Mouse (Mus musculus) myocyte (in vitro differentiated cells): ENCODE data around the gene Rassf2. TPM values are rescaled to one million over a fixed set of nuclear protein-coding genes. Genes with fewer than 3 reads are reported as not detected.
A peak's percentile ranks its signal among the peaks of the same experiment; 100 is the strongest.

ENCODE experiments used
- H3K27me3 ChIP-seq: one replicate; pipeline ENCODE4 v1.6.1; 2011; ENCODE audit not compliant: control insufficient read depth, insufficient read depth, insufficient read length
- H3K36me3 ChIP-seq: one replicate; pipeline ENCODE4 v1.6.1; 2011; ENCODE audit not compliant: control insufficient read depth, insufficient read depth
- H3K4me2 ChIP-seq: one replicate; pipeline ENCODE4 v1.6.1; 2011; ENCODE audit warnings: low read depth, control low read depth
- H3K4me3 ChIP-seq: one replicate; pipeline ENCODE4 v1.5.1; 2011; ENCODE audit warnings: mild to moderate bottlenecking, control low read depth, moderate library complexity
- H3K79me2 ChIP-seq: one replicate; pipeline ENCODE4 v1.6.1; 2011; ENCODE audit not compliant: control insufficient read depth, insufficient read depth
- H3ac ChIP-seq: one replicate; pipeline ENCODE4 v1.6.1; 2011; ENCODE audit not compliant: control insufficient read depth, insufficient read length
- CEBPB ChIP-seq: IDR thresholded peaks from 2 replicates; pipeline ENCODE4 v1.6.1; 2011; ENCODE audit warnings: mild to moderate bottlenecking, moderate library complexity; ENCODE audit not compliant: poor library complexity, insufficient read depth, severe bottlenecking
- E2F4 ChIP-seq: IDR thresholded peaks from one replicate; pipeline ENCODE4 v1.6.1; 2011; ENCODE audit warnings: mild to moderate bottlenecking, control low read depth, moderate library complexity; ENCODE audit not compliant: insufficient read depth
- MAX ChIP-seq: IDR thresholded peaks from one replicate; pipeline ENCODE4 v1.6.1; 2011; ENCODE audit warnings: low read depth, mild to moderate bottlenecking, control low read depth
- MYOD1 ChIP-seq, 3 experiments: IDR thresholded peaks; one replicate each; pipeline ENCODE4 v1.6.1; 2011; ENCODE audit warnings: control low read depth in 2 of 3, low read depth in 2 of 3, mild to moderate bottlenecking in 2 of 3, moderate library complexity in 1 of 3; ENCODE audit not compliant: insufficient read length in 2 of 3, control insufficient read depth in 1 of 3
- MYOG ChIP-seq, 3 experiments: IDR thresholded peaks; one replicate each; pipeline ENCODE4 v1.6.1; 2011; ENCODE audit warnings: control low read depth in 2 of 3, low read depth in 2 of 3, mild to moderate bottlenecking in 2 of 3; ENCODE audit not compliant: insufficient read length in 2 of 3, control insufficient read depth in 1 of 3, insufficient read depth in 1 of 3
- POLR2A ChIP-seq: IDR thresholded peaks from one replicate; pipeline ENCODE4 v1.6.1; 2011; ENCODE audit warnings: low read depth, mild to moderate bottlenecking, control low read depth, moderate library complexity; ENCODE audit not compliant: insufficient read length
- POLR2AphosphoS2 ChIP-seq: IDR thresholded peaks from one replicate; pipeline ENCODE4 v1.6.1; 2011; ENCODE audit warnings: low read depth, control low read depth; ENCODE audit not compliant: insufficient read length
- REST ChIP-seq: IDR thresholded peaks from one replicate; pipeline ENCODE4 v1.6.1; 2011; ENCODE audit warnings: mild to moderate bottlenecking, control low read depth, moderate library complexity; ENCODE audit not compliant: insufficient read depth, insufficient read length
- SRF ChIP-seq: IDR thresholded peaks from one replicate; pipeline ENCODE4 v1.6.1; 2011; ENCODE audit warnings: low read depth; ENCODE audit not compliant: control insufficient read depth, insufficient read length
- TCF12 ChIP-seq: IDR thresholded peaks from one replicate; pipeline ENCODE4 v1.6.1; 2011; ENCODE audit warnings: mild to moderate bottlenecking, control low read depth; ENCODE audit not compliant: poor library complexity, insufficient read depth, severe bottlenecking
- TCF3 ChIP-seq: IDR thresholded peaks from one replicate; pipeline ENCODE4 v1.6.1; 2011; ENCODE audit warnings: low read depth, control low read depth; ENCODE audit not compliant: insufficient read length
- USF1 ChIP-seq: IDR thresholded peaks from one replicate; pipeline ENCODE4 v1.6.1; 2011; ENCODE audit warnings: low read depth, mild to moderate bottlenecking, control low read depth, moderate library complexity
- polyA plus RNA-seq: library from polyadenylated mRNA; unstranded; fragments of >200 nt; fragmentation: generic; extraction: Trizol; gene quantifications from one replicate; pipeline ENCODE4 v1.2.1, GENCODE M21; 2012; ENCODE audit warnings: missing spikeins

Gene Rassf2
- polyA plus RNA-seq, 1 experiment = 8.4 TPM

GRCm38 (mm10) chr2:132021616-132022015 is 8.4 kb downstream of the Rassf2 start:
- Histone ChIP-seq H3ac (no peak overlapping the region), H3K4me3 (no peak overlapping the region), H3K4me2 (no peak overlapping the region), H3K36me3 (no peaks in the 10 kb centered on the region), H3K27me3 (no peaks in the 10 kb centered on the region), H3K79me2 (no peaks in the 10 kb centered on the region)
- TF ChIP-seq TCF12 (no peak), SRF (no peak), MYOD1 (IDR thresholded peaks at IDR 0.05; ENCODE audit: control insufficient read depth in 1 of 3, insufficient read length in 2 of 3, low read depth in 2 of 3) (no peak), USF1 (no peak), CEBPB (no peak), REST (no peak), MAX (no peak), MYOG (IDR thresholded peaks at IDR 0.05; ENCODE audit: control insufficient read depth in 1 of 3, insufficient read depth in 1 of 3, insufficient read length in 2 of 3, low read depth in 2 of 3) (no peak), E2F4 (no peak), POLR2AphosphoS2 (no peak), TCF3 (no peak), POLR2A (no peak)

GRCm38 (mm10) chr2:132020991-132021541 is 9.0 kb downstream of the Rassf2 start:
- Histone ChIP-seq H3K4me3 (no peak overlapping the region), H3K36me3 (no peaks in the 10 kb centered on the region), H3K4me2 (no peak overlapping the region), H3K79me2 (no peaks in the 10 kb centered on the region), H3K27me3 (no peaks in the 10 kb centered on the region), H3ac (no peak overlapping the region)
- no peak for TF ChIP-seq E2F4
- peak; percentile 10 to 80 (median 38) for TF ChIP-seq MYOG (IDR thresholded peaks at IDR 0.05; ENCODE audit: control insufficient read depth in 1 of 3, insufficient read depth in 1 of 3, insufficient read length in 2 of 3, low read depth in 2 of 3)
- TF ChIP-seq CEBPB = no peak
- TF ChIP-seq TCF12 = no peak
- peak in 2 of 3 experiments; percentile 41 to 83 for TF ChIP-seq MYOD1 (IDR thresholded peaks at IDR 0.05; ENCODE audit: control insufficient read depth in 1 of 3, insufficient read length in 2 of 3, low read depth in 2 of 3)

- Histone ChIP-seq H3ac (no peak overlapping the region), H3K36me3 (no peaks in the 10 kb centered on the region), H3K27me3 (no peaks in the 10 kb centered on the region), H3K4me3 (no peak overlapping the region), H3K4me2 (no peak overlapping the region), H3K79me2 (no peaks in the 10 kb centered on the region)
- TF ChIP-seq MAX (no peak), TCF3 (no peak), TCF12 (no peak)
These were observed 9.6 kb downstream of the Rassf2 start for GRCm38 (mm10) chr2:132020420-132020819.

- H3ac ChIP-seq = no peak overlapping the region
- no peaks in the 10 kb centered on the region for H3K79me2 ChIP-seq
- H3K4me2 ChIP-seq = no peak overlapping the region
- H3K27me3 ChIP-seq = no peaks in the 10 kb centered on the region
- TF ChIP-seq E2F4 (no peak), SRF (no peak), MYOG (IDR thresholded peaks at IDR 0.05; ENCODE audit: control insufficient read depth in 1 of 3, insufficient read depth in 1 of 3, insufficient read length in 2 of 3, low read depth in 2 of 3) (no peak), CEBPB (no peak), REST (no peak)
- no peak overlapping the region for H3K4me3 ChIP-seq
- H3K36me3 ChIP-seq = no peaks in the 10 kb centered on the region
These were observed 10.7 kb downstream of the Rassf2 start for GRCm38 (mm10) chr2:132019372-132019811.

- H3K27me3 ChIP-seq = no peaks in the 10 kb centered on the region
- H3ac ChIP-seq = no peak overlapping the region
- no peak overlapping the region for H3K4me3 ChIP-seq
- TF ChIP-seq MYOD1 (IDR thresholded peaks at IDR 0.05; ENCODE audit: control insufficient read depth in 1 of 3, insufficient read length in 2 of 3, low read depth in 2 of 3) = no peak
- no peak for TF ChIP-seq REST
- no peak for TF ChIP-seq CEBPB
- no peak for TF ChIP-seq TCF3
- no peak for TF ChIP-seq MYOG (IDR thresholded peaks at IDR 0.05; ENCODE audit: control insufficient read depth in 1 of 3, insufficient read depth in 1 of 3, insufficient read length in 2 of 3, low read depth in 2 of 3)
- no peak for TF ChIP-seq MAX
- TF ChIP-seq SRF = no peak
- no peak for TF ChIP-seq POLR2AphosphoS2
- no peak for TF ChIP-seq POLR2A
- TF ChIP-seq E2F4 = no peak
- no peak for TF ChIP-seq TCF12
- TF ChIP-seq USF1 = no peak
- no peak overlapping the region for H3K4me2 ChIP-seq
- no peaks in the 10 kb centered on the region for H3K79me2 ChIP-seq
- H3K36me3 ChIP-seq = no peaks in the 10 kb centered on the region
These were observed 11.9 kb downstream of the Rassf2 start for GRCm38 (mm10) chr2:132018156-132018555.
